Mouse (Mus musculus) urinary bladder, adult 18-20 months (tissue): Measurements from ENCODE around the gene Atxn3.
"Not testable (repeated sequence)": the region's sequence is repeated elsewhere in the genome, so short reads cannot be mapped to it uniquely, and the experiment has no call there.

Experiments used
- DNase-seq, 2 experiments: peaks; one replicate each; pipeline ENCODE4 v3.0.0; 2022; ENCODE audit warnings: low spot score in 2 of 2, mixed read lengths in 2 of 2

Atxn3 gene

DNA sequence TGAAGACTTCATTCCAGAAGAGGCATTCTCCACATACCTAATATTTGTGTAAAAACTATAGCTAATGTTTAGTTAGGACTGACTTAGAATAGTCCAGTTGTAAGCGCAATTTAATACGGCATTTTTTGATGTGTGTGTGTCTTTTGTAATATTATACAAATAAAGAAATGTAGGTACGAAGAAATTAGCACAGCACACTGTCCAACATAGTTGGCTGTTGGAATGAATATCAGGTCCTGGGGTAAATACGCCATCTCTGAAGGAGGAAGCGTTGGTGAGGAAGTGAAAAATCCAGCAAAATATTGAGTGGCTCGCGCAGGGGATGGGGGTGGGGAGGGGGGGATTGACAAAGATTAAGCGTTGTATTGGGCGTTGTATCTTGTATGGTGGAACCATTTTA, 510 bp upstream of the Atxn3 start:
- DNase-seq: no peak

DNA sequence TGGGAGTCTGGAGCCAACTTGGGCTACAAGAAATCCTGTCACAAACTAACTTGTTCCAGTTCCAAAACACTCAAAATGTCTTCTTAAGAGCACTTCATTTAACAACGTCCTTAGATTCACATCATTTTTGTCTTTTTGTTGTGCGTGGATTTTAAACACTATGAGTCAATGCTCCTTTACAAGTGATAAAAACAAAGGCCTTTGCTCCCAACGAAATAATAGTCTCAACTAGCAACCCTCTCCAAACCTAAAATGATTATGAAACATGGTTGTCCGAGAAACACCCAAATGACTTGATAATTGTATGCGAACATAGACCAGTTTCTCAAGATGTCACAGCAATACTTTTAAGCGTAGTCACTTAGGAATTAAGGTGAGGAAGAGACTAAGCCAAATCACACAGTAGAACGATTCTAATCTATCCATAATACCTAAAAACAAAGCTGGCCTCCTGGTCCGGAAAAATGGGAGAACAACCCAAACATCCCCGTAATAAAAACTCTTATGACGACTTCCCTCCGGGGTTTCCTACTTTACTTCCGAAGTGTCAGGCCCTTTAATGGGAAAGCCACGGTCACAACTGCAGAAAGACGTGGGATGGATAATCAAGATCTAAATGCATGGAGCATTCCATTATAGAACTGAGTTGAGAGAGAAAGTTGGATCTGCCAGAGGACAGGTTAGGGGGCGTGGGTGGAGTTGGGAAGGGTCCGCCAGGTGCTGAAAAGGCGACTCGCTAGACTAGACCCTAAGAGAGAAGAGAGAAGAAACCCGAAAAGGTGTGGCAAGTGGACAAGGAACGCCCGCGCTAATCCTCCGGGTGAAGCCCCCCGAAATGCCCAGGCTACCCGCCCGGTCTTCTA, 736 bp downstream of the Atxn3 start:
- DNase-seq: no peak

DNA sequence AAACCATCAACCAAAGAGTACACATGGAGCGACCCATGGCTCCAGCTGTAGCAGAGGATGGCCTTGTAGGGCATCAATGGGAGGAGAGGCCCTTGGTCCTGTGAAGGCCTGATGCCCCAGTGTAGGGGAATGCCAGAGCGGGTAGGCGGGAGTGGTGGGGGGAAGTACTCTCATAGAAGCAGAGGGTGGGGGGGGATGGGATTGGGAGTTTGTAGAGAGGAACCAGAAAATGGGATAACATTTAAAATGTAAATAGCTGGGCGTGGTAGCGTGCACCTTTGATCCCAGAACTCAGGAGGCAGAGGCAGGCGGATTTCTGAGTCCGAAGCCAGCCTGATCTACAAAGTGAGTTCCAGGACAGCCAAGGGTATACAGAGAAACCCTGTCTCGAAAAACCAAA, 2.2 kb downstream of the Atxn3 start:
- not testable (repeated sequence) for DNase-seq

DNA sequence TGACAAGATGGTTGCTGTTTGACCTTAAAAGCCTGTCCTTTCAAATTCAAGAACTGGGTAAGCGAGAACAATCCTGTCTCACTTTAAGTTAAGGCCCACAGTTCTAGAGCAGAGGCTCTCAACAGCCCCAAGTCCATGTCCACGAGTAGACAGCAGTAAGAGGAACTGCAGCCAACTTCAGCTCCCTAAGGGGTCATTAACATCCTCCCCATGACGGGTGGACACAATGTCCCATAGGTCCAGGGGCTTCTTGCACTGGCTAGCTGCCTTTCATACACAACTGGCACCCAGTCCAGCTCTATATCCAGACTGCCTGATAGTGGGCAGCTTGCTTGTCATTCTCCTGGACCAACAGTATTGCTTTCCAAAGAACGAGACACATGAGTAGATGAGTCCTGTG, 9.2 kb downstream of the Atxn3 start:
- no peak for DNase-seq

DNA sequence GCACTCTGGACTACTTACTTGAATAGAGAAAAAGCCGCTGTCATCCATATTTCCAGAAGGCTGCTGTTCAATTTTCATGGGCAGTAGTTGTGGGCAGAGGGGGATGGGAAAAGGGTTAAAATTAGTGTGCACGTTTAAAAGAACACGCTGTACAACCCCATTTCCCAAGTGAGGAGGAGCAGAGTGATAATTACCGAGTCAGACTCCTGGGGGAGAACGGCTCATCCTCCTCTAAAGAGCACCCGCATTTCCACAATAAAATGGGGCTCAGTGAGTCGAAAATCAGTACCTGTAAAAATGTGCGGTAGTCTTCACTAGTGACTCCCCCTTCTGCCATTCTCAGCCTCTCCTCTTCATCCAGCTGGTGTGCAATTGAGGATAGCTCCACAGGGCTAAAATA, 10.1 kb downstream of the Atxn3 start:
- no peak for DNase-seq

DNA sequence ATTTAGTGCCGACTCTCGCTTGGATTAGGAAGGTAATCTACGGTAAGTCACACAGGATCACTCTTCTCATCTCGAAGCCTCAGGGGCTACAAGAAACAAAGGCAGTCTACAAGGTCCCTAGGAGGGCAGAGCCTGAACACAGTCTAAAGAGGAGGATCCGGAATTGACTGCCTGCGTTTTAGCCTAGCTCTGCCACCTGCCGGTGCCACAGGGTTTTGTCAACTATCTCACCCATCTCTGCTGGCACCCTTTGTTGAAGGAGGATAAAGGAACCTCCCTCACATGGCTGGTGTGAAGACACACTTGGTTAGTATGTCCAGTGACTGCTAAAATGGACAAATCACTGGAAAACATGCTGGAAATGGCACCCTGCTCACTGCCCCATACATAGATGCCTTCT, 20.5 kb downstream of the Atxn3 start:
- no peak for DNase-seq

DNA sequence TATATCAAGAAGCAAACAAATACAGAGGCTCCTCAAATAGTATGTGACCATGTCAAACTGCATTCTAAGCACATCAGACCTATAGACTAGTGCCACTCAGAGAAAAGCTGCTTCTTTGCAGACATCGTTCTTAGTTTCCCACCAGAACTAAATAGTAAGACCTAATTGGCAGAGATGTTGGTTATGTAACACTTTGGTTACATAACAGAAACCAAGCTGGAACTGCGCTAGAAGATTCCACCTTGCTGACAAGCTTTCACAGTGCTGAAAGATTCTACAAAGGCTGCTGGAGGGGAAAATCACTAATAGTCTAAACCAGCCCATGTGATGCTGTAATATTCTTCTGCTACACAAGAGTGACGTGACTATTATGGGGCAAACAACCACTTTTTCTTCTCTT, 22.8 kb downstream of the Atxn3 start:
- DNase-seq: no peak

DNA sequence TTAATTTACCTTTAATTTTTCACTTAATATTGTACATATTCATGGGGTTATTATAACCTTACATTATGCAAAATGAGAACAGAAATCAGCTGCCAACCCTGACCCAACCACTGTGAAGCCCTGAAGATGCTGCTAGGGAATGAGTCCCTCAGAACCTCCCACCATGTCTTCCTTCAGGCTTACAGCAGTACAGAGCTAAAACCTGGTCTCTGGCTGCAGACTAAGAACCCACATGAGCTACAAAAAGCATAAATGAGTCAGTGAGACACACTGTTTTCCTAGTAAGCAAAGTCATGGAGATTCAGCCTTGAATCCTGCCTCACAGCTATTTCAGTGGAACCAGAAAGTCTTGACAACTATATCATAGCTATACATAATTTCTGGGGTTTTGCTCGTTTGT, 29.6 kb downstream of the Atxn3 start:
- no peak for DNase-seq

DNA sequence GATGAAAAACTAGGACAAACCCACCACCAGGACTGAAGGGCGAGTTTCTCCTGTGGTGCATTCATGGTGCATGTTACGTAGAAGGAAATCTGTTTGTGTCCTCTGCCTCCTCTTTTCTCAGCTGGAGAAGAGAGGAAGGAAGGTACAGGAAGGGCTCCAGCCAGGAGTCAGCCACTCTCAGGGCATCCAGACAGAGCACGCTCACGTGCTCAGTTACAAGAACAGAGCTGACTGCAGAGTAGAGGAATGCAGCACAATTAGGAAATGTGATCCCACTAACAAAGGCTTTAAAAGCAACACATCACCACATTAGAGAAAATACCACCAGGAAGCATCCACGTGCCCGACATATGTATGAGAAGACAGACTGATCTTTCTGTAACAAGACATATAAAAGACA, 35.7 kb downstream of the Atxn3 start:
- no peak for DNase-seq

DNA sequence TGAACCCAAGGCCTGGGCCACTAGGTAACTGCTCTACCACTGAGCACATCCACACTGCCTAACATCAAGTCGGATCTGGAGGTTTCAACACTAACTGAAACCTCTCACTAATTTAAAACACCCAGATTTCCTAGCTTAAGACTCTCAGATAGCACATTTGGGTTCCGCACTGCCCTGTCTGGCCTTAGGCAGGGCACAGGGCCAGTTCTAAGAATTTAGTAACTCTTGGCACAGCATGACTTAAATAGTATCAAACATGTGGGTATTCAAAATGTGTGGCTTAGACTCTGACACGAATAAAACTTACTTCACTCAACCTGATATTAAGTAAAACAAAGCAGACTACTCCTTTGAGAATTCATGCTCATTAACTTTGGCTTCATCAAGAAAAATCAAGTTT, 38.2 kb downstream of the Atxn3 start:
- DNase-seq: no peak

DNA sequence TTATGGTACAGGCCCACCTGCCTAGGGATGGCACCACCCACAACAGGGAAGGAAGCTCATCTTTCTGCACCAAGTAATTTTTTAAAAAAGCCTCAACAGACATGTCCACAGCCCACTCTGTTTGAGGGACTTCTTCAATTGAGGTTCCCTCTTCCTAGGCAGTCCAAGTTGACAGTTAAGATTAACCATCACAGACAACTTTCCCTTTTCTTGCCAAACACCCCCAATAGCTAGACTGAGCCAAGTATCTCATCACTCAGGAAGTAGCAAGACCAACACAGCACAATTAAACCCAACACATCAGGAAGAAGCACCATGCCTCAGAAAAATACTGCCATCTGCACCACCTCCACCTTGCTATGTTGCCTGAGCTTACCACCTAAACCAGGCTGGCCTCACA, 40.9 kb downstream of the Atxn3 start:
- DNase-seq: no peak

DNA sequence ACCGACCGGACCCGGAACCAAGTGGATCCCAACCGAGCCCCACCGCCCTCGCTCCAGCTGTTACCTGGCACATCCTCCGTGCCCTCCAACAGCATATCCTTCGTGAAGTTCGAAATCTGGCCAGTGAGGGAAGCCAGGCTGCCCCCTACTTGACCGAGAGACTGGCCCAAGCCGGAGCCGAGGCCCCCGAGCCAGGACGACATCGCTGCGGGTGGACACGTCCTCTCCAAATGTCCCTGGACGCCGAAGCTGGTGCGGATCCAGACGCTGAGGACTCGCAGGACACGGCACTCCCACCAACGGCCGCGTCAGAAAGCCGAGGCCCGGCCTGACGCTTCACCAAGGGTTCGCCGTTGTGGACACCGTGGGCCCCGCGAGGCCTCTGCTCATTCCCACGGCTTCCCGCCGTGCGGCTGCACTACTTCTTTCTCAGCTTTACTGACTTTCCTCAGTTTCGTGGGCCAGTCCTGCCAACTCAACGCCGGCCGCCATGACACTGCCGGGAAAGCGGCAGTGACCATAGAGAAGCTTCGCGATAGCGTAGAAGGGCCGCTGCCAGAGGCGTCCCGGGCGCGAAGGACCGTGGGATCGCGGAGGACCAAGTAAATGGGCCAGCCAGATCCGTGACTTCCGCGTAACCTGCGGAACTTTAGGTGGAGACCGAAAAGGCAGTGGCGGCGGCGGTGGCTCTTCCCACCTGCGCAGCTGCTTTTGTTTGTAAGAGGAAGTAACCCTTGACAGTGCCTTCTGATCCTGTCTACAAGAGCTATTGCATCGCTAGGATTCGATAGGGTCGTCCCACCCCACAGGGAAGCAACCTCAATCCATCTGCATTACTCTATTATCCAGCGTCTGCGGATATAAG, 45.2 kb downstream of the Atxn3 start, which contains the start of gene Trip11:
Trip11 (minus strand) TSS at position 642 of the 865 bp plus-strand sequence.
- peak; percentile 84 to 87 for DNase-seq

DNA sequence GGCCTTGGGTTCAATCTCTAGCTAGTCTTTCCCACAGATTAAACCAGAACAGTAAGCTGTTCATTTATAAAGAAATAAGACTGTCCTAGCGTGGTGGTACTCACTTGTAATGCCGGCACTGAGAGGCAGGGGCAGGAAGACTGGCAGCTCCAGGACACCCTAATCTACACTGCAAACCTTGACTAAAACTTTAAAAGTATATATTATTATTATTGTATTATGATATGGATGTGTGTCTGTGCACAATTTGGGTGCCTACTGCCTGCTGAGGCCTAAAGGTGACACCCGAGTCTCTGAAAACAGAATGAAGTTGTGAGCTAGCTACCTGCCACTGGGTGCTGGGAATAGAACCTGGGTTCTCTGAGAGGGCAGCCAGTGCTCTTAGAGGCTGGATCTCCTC, 46.7 kb downstream of the Atxn3 start:
- DNase-seq: no peak

DNA sequence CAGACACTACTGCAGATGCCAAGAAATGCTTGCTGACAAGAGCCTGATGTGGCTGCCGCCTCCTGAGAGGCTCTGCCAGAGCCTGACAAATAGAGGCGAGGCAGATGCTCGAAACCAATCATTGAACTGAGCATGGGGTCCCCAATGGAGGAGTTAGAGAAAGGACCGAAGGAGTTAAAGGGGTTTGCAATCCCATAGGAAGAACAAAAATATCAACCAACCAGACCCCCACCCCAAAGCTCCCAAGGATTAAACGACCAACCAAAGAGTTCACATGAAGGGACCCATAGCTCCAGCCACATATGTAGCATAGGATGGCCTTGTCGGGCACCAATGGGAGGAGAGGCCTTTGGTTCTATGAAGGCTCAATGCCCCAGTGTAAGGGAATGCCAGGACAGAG, 47.7 kb downstream of the Atxn3 start:
- DNase-seq: no peak

DNA sequence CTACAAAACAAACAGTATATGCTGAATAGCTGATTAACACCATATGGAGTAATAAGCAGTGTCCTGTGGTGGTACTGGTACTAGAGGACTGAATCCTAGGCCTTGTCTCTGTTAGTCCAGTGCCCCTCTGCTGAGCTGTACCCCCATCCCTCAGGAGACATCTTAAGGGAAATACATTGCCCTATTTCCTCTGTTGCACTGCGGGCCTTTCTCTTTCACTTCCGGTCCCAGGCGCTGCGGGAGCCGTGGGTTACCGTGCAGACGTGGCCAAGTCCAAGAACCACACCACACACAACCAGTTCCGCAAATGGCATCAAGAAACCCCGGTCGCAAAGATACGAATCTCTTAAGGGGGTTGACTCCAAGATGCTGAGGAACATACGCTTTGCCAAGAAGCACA, 52.2 kb downstream of the Atxn3 start:
- no peak for DNase-seq

DNA sequence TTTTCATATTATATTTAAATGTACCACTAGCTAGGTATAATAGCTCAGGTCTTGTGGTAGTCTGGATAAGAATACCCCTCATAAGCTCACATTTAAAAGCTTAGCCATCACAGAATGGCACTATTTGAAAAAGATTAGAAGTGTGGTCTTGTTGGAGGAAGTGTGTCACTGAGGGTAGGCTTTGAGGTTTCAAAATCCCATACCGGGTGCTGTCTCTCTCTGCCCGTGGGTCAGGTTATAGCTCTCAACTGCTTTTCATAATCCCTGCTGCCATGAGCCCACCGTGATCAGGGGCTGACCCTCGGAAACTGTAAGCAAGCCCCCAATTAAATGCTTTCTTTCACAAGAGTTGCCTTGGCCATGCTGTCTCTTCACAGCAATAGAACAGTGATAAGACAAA, 53.1 kb downstream of the Atxn3 start:
- no peak for DNase-seq

DNA sequence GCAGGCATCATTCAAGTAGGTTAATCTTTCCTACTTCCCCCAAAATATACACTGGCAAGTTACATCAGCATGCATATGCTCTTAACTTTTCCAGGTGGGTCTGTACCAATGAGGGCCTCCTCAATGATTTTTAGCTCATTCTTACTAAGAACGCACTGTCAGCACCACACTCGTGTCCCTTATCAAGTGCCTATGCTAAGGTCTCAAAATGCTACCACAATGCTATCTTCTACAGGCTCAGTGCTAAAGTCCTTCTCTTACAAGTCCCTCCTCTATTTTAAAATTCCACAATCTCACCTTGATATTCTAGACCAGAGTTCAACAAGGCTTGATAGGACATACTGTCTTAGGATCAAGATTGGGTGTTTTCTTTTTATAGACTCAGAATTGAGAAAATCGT, 53.9 kb downstream of the Atxn3 start:
- no peak for DNase-seq

DNA sequence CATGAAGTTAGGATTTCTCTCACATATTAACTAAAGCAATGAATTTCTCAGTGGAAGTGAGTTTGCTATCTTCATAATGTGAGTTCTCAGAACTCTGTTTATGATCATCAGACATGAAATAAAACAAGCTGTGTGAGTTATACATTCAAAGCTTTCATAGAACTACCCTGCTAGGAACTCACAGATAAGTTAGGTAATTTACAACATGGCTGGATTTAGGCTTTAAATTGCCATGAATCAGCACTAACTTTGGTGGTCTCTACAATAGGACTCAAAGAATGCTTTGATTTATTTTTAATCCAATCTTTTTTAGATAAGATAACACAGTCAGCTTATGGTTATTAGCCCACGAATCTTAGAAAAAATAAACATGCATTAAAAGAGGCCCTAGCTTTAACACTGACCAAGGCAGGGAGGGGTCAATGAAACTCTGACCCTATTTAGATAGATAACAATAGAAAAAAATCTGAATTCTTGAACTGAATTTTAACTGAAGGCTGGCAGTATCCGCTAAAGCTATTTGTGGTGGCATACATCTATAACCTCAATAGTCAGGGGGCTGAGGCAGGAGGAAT, 58.3 kb downstream of the Atxn3 start:
- DNase-seq: no peak

DNA sequence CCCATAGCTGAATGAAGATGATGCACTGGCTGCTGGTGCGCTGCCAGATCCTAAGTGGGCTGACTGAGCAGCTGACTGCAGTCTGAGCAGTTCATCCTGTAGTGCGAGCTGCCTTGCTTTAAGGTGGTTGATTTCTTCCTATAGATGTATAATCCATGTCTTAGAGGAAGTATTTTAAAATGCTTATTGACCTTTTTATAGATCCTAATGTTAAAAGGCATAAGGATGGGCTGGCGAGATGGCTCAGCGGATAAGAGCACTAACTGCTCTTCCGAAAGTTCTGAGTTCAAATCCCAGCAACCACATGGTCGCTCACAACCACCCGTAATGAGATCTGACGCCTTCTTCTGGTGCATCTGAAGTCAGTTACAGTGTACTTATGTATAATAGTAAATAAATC, 59.1 kb downstream of the Atxn3 start:
- DNase-seq: no peak

DNA sequence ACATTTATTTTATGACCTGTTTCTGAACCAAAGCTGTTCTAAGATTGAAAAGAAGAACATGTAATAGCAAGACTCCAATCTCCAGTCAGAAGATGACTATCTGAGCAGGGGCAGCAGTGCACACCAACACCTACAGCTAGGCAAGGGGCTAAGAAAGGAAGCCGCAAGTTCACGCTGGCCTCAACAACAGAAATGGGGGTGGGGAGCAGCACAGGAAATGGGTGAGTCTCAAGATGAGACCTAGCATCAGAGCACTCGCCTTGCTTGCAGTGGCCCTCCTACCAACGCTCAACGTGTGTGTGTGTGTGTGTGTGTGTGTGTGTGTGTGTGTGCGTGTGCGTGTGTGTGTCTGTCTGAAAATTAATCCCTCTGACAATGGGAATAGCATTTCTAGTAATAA, 60.9 kb downstream of the Atxn3 start:
- no peak for DNase-seq

DNA sequence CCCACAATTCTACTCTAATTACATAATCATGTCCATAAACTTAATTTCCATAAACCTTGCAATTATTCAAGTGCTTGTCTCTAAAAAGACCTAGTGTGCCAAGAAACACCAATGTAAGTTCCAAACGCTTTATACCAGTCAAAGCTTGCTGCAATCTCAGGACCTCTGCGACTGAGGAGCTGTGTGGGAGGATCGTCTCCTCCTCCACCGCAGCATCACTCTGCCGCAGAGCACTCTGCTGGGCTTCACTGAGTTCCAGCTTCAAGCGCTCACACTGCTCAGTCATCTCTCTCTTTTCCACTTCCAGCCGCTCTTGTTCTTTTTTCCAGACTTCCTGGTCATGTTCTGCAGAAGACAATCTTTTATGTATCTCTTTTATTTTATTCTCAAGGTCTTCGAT, 64.8 kb downstream of the Atxn3 start:
- no peak for DNase-seq

DNA sequence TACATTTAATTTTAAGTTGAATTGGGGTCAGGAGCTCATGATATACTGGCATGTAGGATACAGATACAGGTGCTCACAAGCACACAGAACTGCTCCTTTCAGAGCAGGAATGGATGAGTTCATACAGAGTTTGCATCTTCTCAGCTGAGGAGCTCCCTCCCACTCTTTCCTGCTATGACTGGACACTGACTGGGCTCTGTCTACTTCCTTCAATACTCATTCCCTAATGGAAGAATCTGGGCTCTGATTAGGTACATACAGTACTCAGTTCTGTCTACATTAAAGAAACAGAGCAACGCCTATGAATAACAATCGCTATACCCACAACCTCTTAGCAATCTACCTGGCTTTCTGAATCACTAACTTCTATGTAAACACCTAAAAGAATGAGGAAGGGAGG, 65.2 kb downstream of the Atxn3 start:
- DNase-seq: no peak

DNA sequence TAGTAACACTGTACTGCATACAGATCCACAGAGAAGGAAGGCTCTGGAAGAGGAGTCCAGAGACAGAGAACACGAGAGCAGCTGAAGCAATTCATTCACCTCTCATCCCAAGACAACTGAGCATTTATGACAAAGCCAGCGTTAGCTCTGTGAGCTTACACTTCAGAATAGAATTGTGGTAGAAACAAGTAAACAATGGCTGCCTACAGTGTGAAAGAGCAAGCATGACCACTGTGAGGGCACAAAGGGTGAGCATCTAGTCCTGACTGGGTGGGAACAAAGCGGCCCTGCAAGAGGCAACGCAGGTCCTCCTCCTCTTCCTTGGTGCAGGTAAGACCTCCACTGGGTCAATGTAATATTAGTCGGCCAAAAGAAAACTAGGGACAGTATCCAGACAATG, 67.0 kb downstream of the Atxn3 start:
- DNase-seq: no peak
